Mouse (Mus musculus) stomach, postnatal 0 days (tissue): ENCODE results near the gene Plekhm1. TPM values are rescaled to one million over a fixed set of nuclear protein-coding genes. Genes with fewer than 3 reads are reported as not detected.

Experiments
- ATAC-seq: fragments of 200-750 bp; cut with Nextera tagmentation; 2 replicates; pipeline ENCODE4 v1.8.0; 2017; ENCODE audit not compliant: low FRiP score, low TSS enrichment
- DNase-seq: peaks from one replicate; pipeline ENCODE4 v3.0.0-alpha.2; 2016; ENCODE audit warnings: low spot score
- H3K27ac ChIP-seq: fragments of 300-500 bp; sonication (generic); replicated peaks from 2 replicates; pipeline ENCODE4 v1.5.1; 2014; ENCODE audit warnings: mild to moderate bottlenecking, control low read depth
- H3K27me3 ChIP-seq: fragments of 300-500 bp; sonication (generic); 2 replicates; pipeline ENCODE4 v1.6.1; 2014; ENCODE audit warnings: low read length; ENCODE audit not compliant: control insufficient read depth, insufficient read depth
- H3K36me3 ChIP-seq: fragments of 300-500 bp; sonication (generic); 2 replicates; pipeline ENCODE4 v1.6.1; 2014; ENCODE audit warnings: low read length, mixed read lengths; ENCODE audit not compliant: control insufficient read depth, insufficient read depth
- H3K4me1 ChIP-seq: fragments of 300-500 bp; sonication (generic); replicated peaks from 2 replicates; pipeline ENCODE4 v1.6.1; 2014; ENCODE audit warnings: antibody characterized with exemption; ENCODE audit not compliant: control insufficient read depth, insufficient read depth
- H3K4me2 ChIP-seq: fragments of 300-500 bp; sonication (generic); replicated peaks from 2 replicates; pipeline ENCODE4 v1.6.1; 2014; ENCODE audit warnings: low read depth, mild to moderate bottlenecking, control low read depth, moderate library complexity
- H3K4me3 ChIP-seq: fragments of 300-500 bp; sonication (generic); 2 replicates; pipeline ENCODE4 v1.5.1; 2014; ENCODE audit warnings: low read depth, low read length, control low read depth
- H3K9ac ChIP-seq: fragments of 300-500 bp; sonication (generic); 2 replicates; pipeline ENCODE4 v1.6.1; 2014; ENCODE audit warnings: mild to moderate bottlenecking, low read length, control low read depth, mixed read lengths
- H3K9me3 ChIP-seq: fragments of 300-500 bp; sonication (generic); 2 replicates; pipeline ENCODE4 v1.6.1; 2016; ENCODE audit warnings: low read length; ENCODE audit not compliant: control insufficient read depth
- CTCF ChIP-seq: IDR thresholded peaks from 2 replicates; pipeline ENCODE4 v1.5.1; 2016; ENCODE audit warnings: antibody characterized with exemption, low read depth, mild to moderate bottlenecking, moderate library complexity
- EP300 ChIP-seq: optimal IDR thresholded peaks from 2 replicates; pipeline ENCODE3; 2016; ENCODE audit warnings: antibody characterized with exemption
- WGBS: fragments of 180-500 bp; shearing (Covaris S2); extraction: QIAGEN DNeasy Blood & Tissue Kit; methylation state at CpG from one replicate; pipeline ENCODE4 v1.1.7; 2014; 5-methylcytosine and 5-hydroxymethylcytosine counted together
- polyA plus RNA-seq: library from polyadenylated mRNA; unstranded; fragments of >200 nt; fragmentation: Nextera tagmentation; extraction: Ambion mirVana; gene quantifications from 2 replicates; pipeline ENCODE4 v1.2.1, GENCODE M21; 2015

Plekhm1 gene
- polyA plus RNA-seq, 1 experiment from 2014 or later, result 3.6 TPM

GRCm38 (mm10) chr11:103399050-103399449, 13.4 kb downstream of the Plekhm1 start:
- Histone ChIP-seq H3K4me2 (no peak overlapping the region), H3K4me3 (no peak overlapping the region), H3K27ac (no peak overlapping the region), H3K9me3 (no peaks in the 10 kb centered on the region), H3K4me1 (no peaks in the 10 kb centered on the region), H3K9ac (no peak overlapping the region), H3K36me3 (peaks cover 13% of the 10 kb centered on the region; the same call in 1 of the 2 replicates), H3K27me3 (no peaks in the 10 kb centered on the region)
- 79% methylated on average over 3 of the region's 3 CpGs for WGBS
- no peak for ATAC-seq
- TF ChIP-seq EP300 (no peak), CTCF (peak; percentile 65)
- no peak for DNase-seq

- no peak for DNase-seq
- Histone ChIP-seq H3K4me2 (no peak overlapping the region), H3K36me3 (peaks cover 13% of the 10 kb centered on the region; the same call in 1 of the 2 replicates), H3K27me3 (no peaks in the 10 kb centered on the region), H3K4me3 (no peak overlapping the region), H3K9me3 (no peaks in the 10 kb centered on the region), H3K4me1 (no peaks in the 10 kb centered on the region), H3K27ac (no peak overlapping the region), H3K9ac (no peak overlapping the region)
- 84% methylated on average over 4 of the region's 4 CpGs for WGBS
- TF ChIP-seq CTCF (no peak), EP300 (no peak)
- peak; percentile 74 for ATAC-seq
Measured at GRCm38 (mm10) chr11:103396682-103397081, 15.8 kb downstream of the Plekhm1 start.

- 89% methylated on average over 4 of the region's 4 CpGs for WGBS
- DNase-seq (no peak), ATAC-seq (no peak)
- Histone ChIP-seq H3K36me3 (peaks cover 13% of the 10 kb centered on the region; the same call in 1 of the 2 replicates), H3K9ac (no peak overlapping the region), H3K4me2 (no peak overlapping the region), H3K4me1 (no peaks in the 10 kb centered on the region), H3K27me3 (no peaks in the 10 kb centered on the region), H3K4me3 (no peak overlapping the region), H3K9me3 (no peaks in the 10 kb centered on the region), H3K27ac (no peak overlapping the region)
- TF ChIP-seq EP300 (no peak), CTCF (no peak)
Measured at GRCm38 (mm10) chr11:103396236-103396635, 16.3 kb downstream of the Plekhm1 start.

GRCm38 (mm10) chr11:103394604-103395003, 17.9 kb downstream of the Plekhm1 start:
- WGBS, result 83% methylated on average over 7 of the region's 7 CpGs
- no peaks in the 10 kb centered on the region for H3K27me3 ChIP-seq
- H3K9me3 ChIP-seq, result no peaks in the 10 kb centered on the region
- no peak for DNase-seq
- H3K9ac ChIP-seq, result no peak overlapping the region
- no peak for TF ChIP-seq EP300
- no peak for TF ChIP-seq CTCF
- ATAC-seq, result no peak
- H3K36me3 ChIP-seq, result peaks cover 13% of the 10 kb centered on the region; the same call in 1 of the 2 replicates
- no peak overlapping the region for H3K27ac ChIP-seq
- H3K4me1 ChIP-seq, result no peaks in the 10 kb centered on the region
- no peak overlapping the region for H3K4me2 ChIP-seq
- no peak overlapping the region for H3K4me3 ChIP-seq

GRCm38 (mm10) chr11:103394025-103394424, 18.5 kb downstream of the Plekhm1 start:
- ATAC-seq (no peak), DNase-seq (no peak)
- Histone ChIP-seq H3K27me3 (no peaks in the 10 kb centered on the region), H3K4me3 (no peak overlapping the region), H3K4me2 (no peak overlapping the region), H3K9ac (no peak overlapping the region), H3K9me3 (no peaks in the 10 kb centered on the region), H3K27ac (no peak overlapping the region), H3K4me1 (no peaks in the 10 kb centered on the region), H3K36me3 (peaks cover 13% of the 10 kb centered on the region; the same call in 1 of the 2 replicates)
- no peak for TF ChIP-seq EP300
- no peak for TF ChIP-seq CTCF
- WGBS, result 80% methylated on average over 7 of the region's 7 CpGs

- no peaks in the 10 kb centered on the region; the same call in 1 of the 2 replicates for H3K36me3 ChIP-seq
- WGBS, result 38% methylated on average over 7 of the region's 7 CpGs
- no peak overlapping the region for H3K4me3 ChIP-seq
- H3K27me3 ChIP-seq, result no peaks in the 10 kb centered on the region
- no peaks in the 10 kb centered on the region for H3K4me1 ChIP-seq
- TF ChIP-seq EP300, result no peak
- TF ChIP-seq CTCF, result no peak
- no peaks in the 10 kb centered on the region for H3K9me3 ChIP-seq
- ATAC-seq (peak; percentile 81), DNase-seq (peak; percentile 36)
- H3K9ac ChIP-seq, result no peak overlapping the region
- peak overlapping the region; percentile 20; the same call in 1 of the 2 replicates for H3K27ac ChIP-seq
- H3K4me2 ChIP-seq, result no peak overlapping the region
Measured at GRCm38 (mm10) chr11:103387870-103388526, 24.5 kb downstream of the Plekhm1 start.
